ENCODE assay signal across 25 mouse cellular contexts in genomic region chr16:11646745-11647289, GRCm38 (mm10).
DNase-seq lines count a peak whose midpoint lies in the region; ATAC-seq and TF ChIP-seq lines count a peak whose summit lies in the region.
"Had no signal": no experiment of that assay in that cellular context is flagged by ENCODE, and none has a peak within 500 bp of the region (broad histone marks: within the 10 kb centered on the region; RNA-seq: fewer than 3 reads in every experiment).

No protein-coding gene starts in this region.

- peak overlapping the region; percentile 45 for H3K27ac ChIP-seq in hindbrain, embryonic 15.5 days (replicated peaks)
- H3K27ac ChIP-seq in hindbrain, embryonic 14.5 days = no peak overlapping the region
- H3K27ac ChIP-seq in forebrain, postnatal 0 days (ENCODE audit: low read depth, low read length) = 0 out of 2 replicates have a peak overlapping the region, but pooled peaks have one; percentile 43
- no peak overlapping the region for H3K27ac ChIP-seq in heart, embryonic 11.5 days (ENCODE audit: low read depth, low read length)
- H3K27ac ChIP-seq: embryonic facial prominence, embryonic 13.5 days; heart, embryonic 10.5 days; liver, embryonic 12.5 days; macrophage; midbrain, embryonic 12.5 days; stomach, embryonic 15.5 days had no signal

- no peak overlapping the region for H3K9ac ChIP-seq in hindbrain, embryonic 15.5 days
- H3K9ac ChIP-seq in hindbrain, embryonic 14.5 days = no peak overlapping the region
- H3K9ac ChIP-seq in forebrain, postnatal 0 days = no peak overlapping the region
- no peak overlapping the region for H3K9ac ChIP-seq in heart, embryonic 11.5 days (ENCODE audit: low read depth, low read length)
- H3K9ac ChIP-seq: embryonic facial prominence, embryonic 13.5 days; liver, embryonic 12.5 days; midbrain, embryonic 12.5 days; stomach, embryonic 15.5 days had no signal

- 67% methylated on average over 4 of the region's 4 CpGs for WGBS in hindbrain, embryonic 15.5 days
- 73% methylated on average over 4 of the region's 4 CpGs for whole genome bisulfite sequencing in hindbrain, embryonic 14.5 days
- WGBS in forebrain, postnatal 0 days = 47% methylated on average over 4 of the region's 4 CpGs
- 79% methylated on average over 4 of the region's 4 CpGs for WGBS in heart, embryonic 11.5 days (ENCODE audit: insufficient replicate concordance)

- H3K9me3 ChIP-seq in hindbrain, embryonic 15.5 days = no peaks in the 10 kb centered on the region
- no peaks in the 10 kb centered on the region for H3K9me3 ChIP-seq in hindbrain, embryonic 14.5 days (ENCODE audit: control insufficient read depth, low read length)
- H3K9me3 ChIP-seq in forebrain, postnatal 0 days (ENCODE audit: low read length) = no peaks in the 10 kb centered on the region
- no peaks in the 10 kb centered on the region for H3K9me3 ChIP-seq in heart, embryonic 11.5 days (replicated peaks; ENCODE audit: control insufficient read depth, low read length)
- H3K9me3 ChIP-seq: embryonic facial prominence, embryonic 13.5 days; G1E; heart, embryonic 10.5 days; liver, embryonic 12.5 days; midbrain, embryonic 12.5 days; stomach, embryonic 15.5 days had no signal

- H3K36me3 ChIP-seq in hindbrain, embryonic 15.5 days = no peaks in the 10 kb centered on the region
- no peaks in the 10 kb centered on the region for H3K36me3 ChIP-seq in hindbrain, embryonic 14.5 days (replicated peaks; ENCODE audit: control insufficient read depth, insufficient read depth)
- H3K36me3 ChIP-seq in forebrain, postnatal 0 days (ENCODE audit: insufficient read depth) = no peaks in the 10 kb centered on the region
- no peaks in the 10 kb centered on the region for H3K36me3 ChIP-seq in heart, embryonic 11.5 days (ENCODE audit: control insufficient read depth, insufficient read depth, low read length)
- H3K36me3 ChIP-seq: embryonic facial prominence, embryonic 13.5 days; G1E; heart, embryonic 10.5 days; liver, embryonic 12.5 days; midbrain, embryonic 12.5 days; stomach, embryonic 15.5 days had no signal

- TF ChIP-seq CTCF in forebrain, postnatal 0 days (IDR thresholded peaks at IDR 0.05; ENCODE audit: low read depth) = no peak

- H3K4me1 ChIP-seq in hindbrain, embryonic 15.5 days (replicated peaks) = peaks cover 19% of the 10 kb centered on the region
- H3K4me1 ChIP-seq in hindbrain, embryonic 14.5 days (replicated peaks; ENCODE audit: control insufficient read depth, insufficient read depth, low read length) = peaks cover 12% of the 10 kb centered on the region; the same call in 1 of the 2 replicates
- H3K4me1 ChIP-seq in forebrain, postnatal 0 days (ENCODE audit: insufficient read depth) = peaks cover 12% of the 10 kb centered on the region
- peaks cover 4% of the 10 kb centered on the region for H3K4me1 ChIP-seq in heart, embryonic 11.5 days (ENCODE audit: control insufficient read depth, insufficient read depth, low read length)

- DNase-seq in hindbrain, embryonic 14.5 days (ENCODE audit: low spot score) = no peak
- peak; percentile 44 for DNase-seq in thymus, postnatal 0 days (ENCODE audit: low spot score)
- no peak for DNase-seq in thymus, postnatal 25 days
- DNase-seq in forebrain, postnatal 0 days = no peak
- DNase-seq in natural killer cell, adult 2 months (ENCODE audit: low spot score in 2 of 2) = peak; percentile 24 to 30
- DNase-seq: adrenal gland, postnatal 25 days; cerebellum, adult 11 months; cerebellum, postnatal 10 days; gastrocnemius, postnatal 36 days; heart, postnatal 10 days; kidney, adult 2 months; kidney, postnatal 10 days; lung, adult 2 months; retina, postnatal 1 day; thymus, adult 18-20 months had no signal

- peak; percentile 32; the same call in 1 of the 2 replicates for ATAC-seq in hindbrain, embryonic 15.5 days (ENCODE audit: low FRiP score, low read depth)
- no peak for ATAC-seq in hindbrain, embryonic 14.5 days (ENCODE audit: low FRiP score)
- ATAC-seq in forebrain, postnatal 0 days = peak; percentile 64
- no peak for ATAC-seq in heart, embryonic 11.5 days (replicated peaks; ENCODE audit: insufficient number of reproducible peaks, low FRiP score, low TSS enrichment)
- ATAC-seq: liver, embryonic 12.5 days had no signal

- no peaks in the 10 kb centered on the region for H3K27me3 ChIP-seq in hindbrain, embryonic 15.5 days
- no peaks in the 10 kb centered on the region for H3K27me3 ChIP-seq in hindbrain, embryonic 14.5 days (ENCODE audit: control insufficient read depth, insufficient read depth, low read length)
- H3K27me3 ChIP-seq in forebrain, postnatal 0 days (ENCODE audit: insufficient read depth, low read length) = no peaks in the 10 kb centered on the region
- H3K27me3 ChIP-seq in heart, embryonic 11.5 days (ENCODE audit: control insufficient read depth, insufficient read depth, low read length) = no peaks in the 10 kb centered on the region
- H3K27me3 ChIP-seq: embryonic facial prominence, embryonic 13.5 days; liver, embryonic 12.5 days; midbrain, embryonic 12.5 days; stomach, embryonic 15.5 days had no signal

- H3K4me2 ChIP-seq in hindbrain, embryonic 15.5 days = no peak overlapping the region
- H3K4me2 ChIP-seq in hindbrain, embryonic 14.5 days (replicated peaks) = no peak overlapping the region
- no peak overlapping the region for H3K4me2 ChIP-seq in forebrain, postnatal 0 days (ENCODE audit: low read depth)
- H3K4me2 ChIP-seq in heart, embryonic 11.5 days = no peak overlapping the region
- H3K4me2 ChIP-seq: embryonic facial prominence, embryonic 13.5 days; liver, embryonic 12.5 days; midbrain, embryonic 12.5 days; stomach, embryonic 15.5 days had no signal

- no peak overlapping the region for H3K4me3 ChIP-seq in hindbrain, embryonic 15.5 days
- no peak overlapping the region for H3K4me3 ChIP-seq in hindbrain, embryonic 14.5 days (replicated peaks; ENCODE audit: low read length)
- H3K4me3 ChIP-seq in forebrain, postnatal 0 days (ENCODE audit: low read depth, low read length) = no peak overlapping the region
- H3K4me3 ChIP-seq in heart, embryonic 11.5 days (ENCODE audit: low read depth, low read length) = no peak overlapping the region
- H3K4me3 ChIP-seq: embryonic facial prominence, embryonic 13.5 days; heart, embryonic 10.5 days; left cerebral cortex, adult 2 months; liver, embryonic 12.5 days; midbrain, embryonic 12.5 days; stomach, embryonic 15.5 days had no signal

Comparison
In these comparisons a context has a peak if more than half of its experiments do, and no peak if none do; other contexts are left out.
1. ATAC-seq: peak in hindbrain, embryonic 15.5 days (single experiment) and forebrain, postnatal 0 days (single experiment); none in hindbrain, embryonic 14.5 days (single experiment) and heart, embryonic 11.5 days (single experiment).
2. H3K27ac ChIP-seq: peak in hindbrain, embryonic 15.5 days (single experiment) and forebrain, postnatal 0 days (single experiment); none in hindbrain, embryonic 14.5 days (single experiment) and heart, embryonic 11.5 days (single experiment).
3. DNase-seq: peak in thymus, postnatal 0 days (single experiment) and natural killer cell, adult 2 months (2 of 2); none in hindbrain, embryonic 14.5 days (single experiment), thymus, postnatal 25 days (single experiment) and forebrain, postnatal 0 days (single experiment).